Mouse (Mus musculus): ENCODE results near the gene Gm14862. TPM values are rescaled to one million over a fixed set of nuclear protein-coding genes. Genes with fewer than 3 reads are reported as not detected.

Gm14862 gene
- polyA plus RNA-seq, 2 experiments = 1.5 to 4.4 TPM

DNA sequence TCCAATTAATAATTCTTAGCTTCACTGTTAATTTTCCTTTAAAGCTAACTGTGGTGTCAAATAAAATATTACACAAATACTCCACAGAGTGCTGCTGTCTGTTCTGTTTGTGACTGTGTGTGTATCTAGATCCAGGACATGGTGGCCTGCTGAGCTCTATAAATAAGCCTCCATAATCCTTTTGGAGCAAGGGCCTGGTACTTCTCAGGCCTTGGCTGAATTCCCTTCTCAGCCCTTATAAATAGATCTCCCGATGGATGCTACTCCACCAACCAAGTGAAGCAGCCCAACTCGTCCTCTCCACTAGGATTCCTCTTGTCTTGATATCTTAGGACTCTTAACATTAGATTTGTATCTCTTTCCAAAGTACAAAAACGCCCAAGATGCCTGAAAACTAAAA is 14.4 kb upstream of the Gm14862 start:
- Histone ChIP-seq H3K9me3 (ENCODE audit: control insufficient read depth, low read length) (no peaks in the 10 kb centered on the region), H3K4me2 (ENCODE audit: low read depth) (peak overlapping the region; percentile 68), H3K9ac (replicated peaks) (peak overlapping the region; percentile 9; the same call in 1 of the 2 replicates), H3K4me3 (ENCODE audit: insufficient read depth in 1 of 2, low read depth in 2 of 2, low read length in 2 of 2) (no peak overlapping the region), H3K27me3 (ENCODE audit: control insufficient read depth, insufficient read depth, low read length) (no peaks in the 10 kb centered on the region), H3K36me3 (replicated peaks; ENCODE audit: control insufficient read depth, insufficient read depth, low read depth) (no peaks in the 10 kb centered on the region), H3K27ac (no peak overlapping the region), H3K4me1 (replicated peaks; ENCODE audit: control insufficient read depth in 2 of 2, insufficient read depth in 2 of 2, low read length in 1 of 2) (peaks cover 0 to 5% of the 10 kb centered on the region in 2 experiments; a peak in 1 of 4 replicates)
- no peak for TF ChIP-seq CTCF (IDR thresholded peaks at IDR 0.05; ENCODE audit: low read depth)
- TF ChIP-seq EP300 (IDR thresholded peaks at IDR 0.05; ENCODE audit: low read depth) = no peak
- ATAC-seq (ENCODE audit: insufficient read depth) (no peak), DNase-seq (ENCODE audit: low read depth in 3 of 3, low spot score in 3 of 3) (no peak)
- WGBS (ENCODE audit: insufficient replicate concordance) = 49% methylated on average over 3 of the region's 3 CpGs

DNA sequence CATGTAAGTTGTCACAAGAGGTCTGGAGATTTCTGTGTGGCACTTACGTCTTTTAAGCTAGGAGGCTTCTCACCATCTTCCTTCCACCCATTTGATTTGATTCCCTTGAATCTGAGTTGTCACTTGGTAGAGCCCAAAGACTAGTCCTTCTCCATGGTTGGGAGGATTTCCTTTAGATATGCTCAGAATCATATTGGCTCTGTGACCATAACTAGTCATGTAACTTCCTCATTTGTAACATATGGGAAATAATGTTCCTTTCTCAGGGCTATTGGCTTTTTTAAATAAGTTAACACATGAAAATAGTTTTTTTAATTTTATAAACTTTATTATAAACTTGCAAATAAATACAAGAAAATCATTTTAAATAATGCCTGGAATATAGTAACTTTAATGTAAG is 2.6 kb upstream of the Gm14862 start:
- Histone ChIP-seq H3K27me3 (ENCODE audit: control insufficient read depth, insufficient read depth, low read length) (no peaks in the 10 kb centered on the region), H3K4me1 (replicated peaks; ENCODE audit: control insufficient read depth in 2 of 2, insufficient read depth in 2 of 2, low read length in 1 of 2) (peaks cover 15% of the 10 kb centered on the region in 2 experiments), H3K4me3 (ENCODE audit: insufficient read depth in 1 of 2, low read depth in 2 of 2, low read length in 2 of 2) (no peak overlapping the region), H3K36me3 (replicated peaks; ENCODE audit: control insufficient read depth, insufficient read depth, low read depth) (no peaks in the 10 kb centered on the region), H3K4me2 (ENCODE audit: low read depth) (no peak overlapping the region), H3K9me3 (ENCODE audit: control insufficient read depth, low read length) (no peaks in the 10 kb centered on the region), H3K9ac (replicated peaks) (no peak overlapping the region), H3K27ac (no peak overlapping the region)
- no peak for ATAC-seq (ENCODE audit: insufficient read depth)
- TF ChIP-seq CTCF (IDR thresholded peaks at IDR 0.05; ENCODE audit: low read depth) (no peak), EP300 (IDR thresholded peaks at IDR 0.05; ENCODE audit: low read depth) (no peak)
- WGBS (ENCODE audit: insufficient replicate concordance) = 72% methylated on average over 1 of the region's 1 CpGs
- DNase-seq (ENCODE audit: low read depth in 3 of 3, low spot score in 3 of 3) = no peak

GRCm38 (mm10) chrX:9257831-9258230 is 1.1 kb upstream of the Gm14862 start:
- Histone ChIP-seq H3K4me2 (ENCODE audit: low read depth) (peak overlapping the region; percentile 64), H3K4me3 (ENCODE audit: insufficient read depth in 1 of 2, low read depth in 2 of 2, low read length in 2 of 2) (no peak overlapping the region), H3K4me1 (replicated peaks; ENCODE audit: control insufficient read depth in 2 of 2, insufficient read depth in 2 of 2, low read length in 1 of 2) (peaks cover 18 to 20% of the 10 kb centered on the region in 2 experiments), H3K9ac (replicated peaks) (no peak overlapping the region), H3K36me3 (replicated peaks; ENCODE audit: control insufficient read depth, insufficient read depth, low read depth) (no peaks in the 10 kb centered on the region), H3K27ac (peak overlapping the region; percentile 81; the same call in 1 of the 2 replicates), H3K9me3 (ENCODE audit: control insufficient read depth, low read length) (no peaks in the 10 kb centered on the region), H3K27me3 (ENCODE audit: control insufficient read depth, insufficient read depth, low read length) (no peaks in the 10 kb centered on the region)
- no peak for ATAC-seq (ENCODE audit: insufficient read depth)
- no peak for TF ChIP-seq CTCF (IDR thresholded peaks at IDR 0.05; ENCODE audit: low read depth)
- TF ChIP-seq EP300 (IDR thresholded peaks at IDR 0.05; ENCODE audit: low read depth) = peak; percentile 18; the same call in 1 of the 2 replicates
- no peak for DNase-seq (ENCODE audit: low read depth in 3 of 3, low spot score in 3 of 3)
- 49% methylated on average over 7 of the region's 7 CpGs for WGBS (ENCODE audit: insufficient replicate concordance)

- peaks cover 18 to 20% of the 10 kb centered on the region in 2 experiments for H3K4me1 ChIP-seq (replicated peaks; ENCODE audit: control insufficient read depth in 2 of 2, insufficient read depth in 2 of 2, low read length in 1 of 2)
- peak overlapping the region; percentile 64 for H3K4me2 ChIP-seq (ENCODE audit: low read depth)
- H3K36me3 ChIP-seq (replicated peaks; ENCODE audit: control insufficient read depth, insufficient read depth, low read depth) = no peaks in the 10 kb centered on the region
- H3K9ac ChIP-seq (replicated peaks) = peak overlapping the region; percentile 66
- peak overlapping the region; percentile 57 to 79 for H3K4me3 ChIP-seq (ENCODE audit: insufficient read depth in 1 of 2, low read depth in 2 of 2, low read length in 2 of 2)
- H3K9me3 ChIP-seq (ENCODE audit: control insufficient read depth, low read length) = no peaks in the 10 kb centered on the region
- no peak for ATAC-seq (ENCODE audit: insufficient read depth)
- TF ChIP-seq EP300 (IDR thresholded peaks at IDR 0.05; ENCODE audit: low read depth) (no peak), CTCF (IDR thresholded peaks at IDR 0.05; ENCODE audit: low read depth) (no peak)
- H3K27ac ChIP-seq = peak overlapping the region; percentile 81
- H3K27me3 ChIP-seq (ENCODE audit: control insufficient read depth, insufficient read depth, low read length) = no peaks in the 10 kb centered on the region
- no peak for DNase-seq (ENCODE audit: low read depth in 3 of 3, low spot score in 3 of 3)
- WGBS (ENCODE audit: insufficient replicate concordance) = 80% methylated on average over 3 of the region's 3 CpGs
Measured at GRCm38 (mm10) chrX:9254901-9255300, 1.8 kb downstream of the Gm14862 start.

DNA sequence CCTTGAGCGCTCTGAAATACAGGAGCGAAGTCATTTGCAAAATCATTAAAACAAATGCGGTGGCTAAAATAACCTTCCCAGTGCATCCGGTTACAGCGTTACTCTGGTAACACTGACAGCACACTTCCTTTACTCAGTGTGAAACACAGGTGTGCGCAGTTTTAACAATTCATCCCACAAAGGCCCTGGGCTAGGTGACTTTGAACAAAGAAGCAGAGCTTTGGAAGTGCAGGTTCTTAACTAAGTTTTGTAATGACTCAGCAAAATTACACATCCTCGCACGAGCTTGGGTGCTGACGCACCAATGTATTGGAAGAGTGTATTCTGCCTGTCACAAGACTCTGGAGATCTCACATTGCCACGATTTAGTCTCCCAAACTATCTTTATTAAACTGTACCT is 2.7 kb downstream of the Gm14862 start:
- DNase-seq (ENCODE audit: low read depth in 3 of 3, low spot score in 3 of 3) = peak in 2 of 3 experiments; percentile 26 to 36
- Histone ChIP-seq H3K4me1 (replicated peaks; ENCODE audit: control insufficient read depth in 2 of 2, insufficient read depth in 2 of 2, low read length in 1 of 2) (peaks cover 18 to 26% of the 10 kb centered on the region in 2 experiments), H3K27me3 (ENCODE audit: control insufficient read depth, insufficient read depth, low read length) (no peaks in the 10 kb centered on the region), H3K9ac (replicated peaks) (peak overlapping the region; percentile 41), H3K27ac (peak overlapping the region; percentile 54; the same call in 1 of the 2 replicates), H3K4me2 (ENCODE audit: low read depth) (peak overlapping the region; percentile 63), H3K4me3 (ENCODE audit: insufficient read depth in 1 of 2, low read depth in 2 of 2, low read length in 2 of 2) (peak overlapping the region; percentile 49 to 54), H3K36me3 (replicated peaks; ENCODE audit: control insufficient read depth, insufficient read depth, low read depth) (no peaks in the 10 kb centered on the region), H3K9me3 (ENCODE audit: control insufficient read depth, low read length) (no peaks in the 10 kb centered on the region)
- peak; percentile 63 for ATAC-seq (ENCODE audit: insufficient read depth)
- WGBS (ENCODE audit: insufficient replicate concordance) = 59% methylated on average over 10 of the region's 10 CpGs
- TF ChIP-seq CTCF (IDR thresholded peaks at IDR 0.05; ENCODE audit: low read depth) (no peak), EP300 (IDR thresholded peaks at IDR 0.05; ENCODE audit: low read depth) (no peak)

Measured in liver, embryonic 14.5 days (tissue).